Mouse (Mus musculus) left cerebral cortex, postnatal 36 days (tissue): ENCODE measurements at regions not wholly inside any gene's neighbourhood (a gene's known extent, or its start where the extent isn't known, plus 50 kb on each side); places are given as distances from the start of the nearest gene placed in this dataset.

Source experiments
- DNase-seq, 2 experiments: peaks; one replicate each; pipeline ENCODE4 v3.0.0; 2021 to 2022; ENCODE audit warnings: low spot score in 2 of 2, mixed read lengths in 1 of 2
- intact Hi-C: fragments of 180-260 bp; cut with DNase I; formaldehyde crosslinking; loops from one replicate; pipeline ENCODE4 v1.15.1; 2025

- intact Hi-C loops = no loop called here
- DNase-seq = no peak
Observed at GRCm38 (mm10) chr7:72711193-72712131, 405.1 kb upstream of the Mctp2 start.

GRCm38 (mm10) chr7:72715401-72715800 is 409.0 kb upstream of the Mctp2 start:
- no peak for DNase-seq
- intact Hi-C loops = no loop called here

GRCm38 (mm10) chr7:72716051-72716450 is 409.6 kb upstream of the Mctp2 start:
- intact Hi-C loops = no loop called here
- DNase-seq = no peak

DNA sequence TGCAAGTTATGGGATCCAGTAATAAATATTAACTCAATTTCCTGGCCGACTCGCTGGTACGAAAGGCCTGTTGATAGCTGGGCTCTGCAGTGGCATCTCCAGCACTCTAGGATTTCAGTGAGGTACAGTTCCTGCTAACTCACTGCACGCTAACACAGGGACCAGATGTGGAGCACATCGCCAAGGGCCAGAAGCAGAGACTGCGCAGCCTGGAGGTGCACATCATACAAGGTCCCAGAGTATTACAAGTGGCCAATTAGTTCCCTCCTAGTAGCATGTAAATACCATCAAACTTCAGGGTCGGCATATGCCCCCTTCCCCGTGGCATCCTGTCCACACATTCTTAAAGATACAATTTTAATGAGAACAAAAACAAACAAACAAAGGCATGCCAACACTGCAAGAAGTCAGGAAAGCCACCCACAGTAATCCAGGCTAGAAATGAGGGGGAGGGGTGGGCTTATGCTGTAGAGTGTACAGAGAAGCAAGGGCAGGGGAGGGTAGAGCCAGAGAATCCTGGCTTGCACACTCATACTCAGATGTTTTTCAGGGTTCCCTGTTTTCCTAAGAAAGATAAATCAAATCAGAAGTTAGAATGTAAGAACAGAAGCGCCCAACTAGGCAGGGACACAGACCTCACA is 419.9 kb upstream of the Mctp2 start:
- intact Hi-C loops = no loop called here
- no peak for DNase-seq

DNA sequence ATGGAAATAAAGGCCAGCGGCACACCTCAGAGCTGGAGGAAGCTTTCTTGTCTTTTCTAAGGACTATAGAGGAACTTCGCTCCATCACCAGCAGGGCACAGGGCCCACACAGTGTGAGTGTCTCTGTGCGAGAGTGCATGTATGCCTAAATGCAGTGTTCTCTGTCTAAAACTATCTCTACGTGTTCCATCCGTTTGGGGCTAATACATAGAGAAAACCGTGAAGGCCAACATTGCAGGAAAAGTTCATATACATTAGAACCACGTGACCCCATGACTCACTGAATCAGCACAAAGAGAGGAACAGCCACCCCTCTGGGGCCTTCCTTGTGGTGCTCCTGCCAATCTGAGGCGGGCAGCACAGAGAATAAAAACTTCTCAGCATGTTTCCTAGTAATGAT is 431.4 kb upstream of the Mctp2 start:
- intact Hi-C loops = no loop called here
- DNase-seq = no peak

- intact Hi-C loops = no loop called here
- DNase-seq = no peak
Observed at GRCm38 (mm10) chr7:72738324-72738944, 432.0 kb upstream of the Mctp2 start.

DNA sequence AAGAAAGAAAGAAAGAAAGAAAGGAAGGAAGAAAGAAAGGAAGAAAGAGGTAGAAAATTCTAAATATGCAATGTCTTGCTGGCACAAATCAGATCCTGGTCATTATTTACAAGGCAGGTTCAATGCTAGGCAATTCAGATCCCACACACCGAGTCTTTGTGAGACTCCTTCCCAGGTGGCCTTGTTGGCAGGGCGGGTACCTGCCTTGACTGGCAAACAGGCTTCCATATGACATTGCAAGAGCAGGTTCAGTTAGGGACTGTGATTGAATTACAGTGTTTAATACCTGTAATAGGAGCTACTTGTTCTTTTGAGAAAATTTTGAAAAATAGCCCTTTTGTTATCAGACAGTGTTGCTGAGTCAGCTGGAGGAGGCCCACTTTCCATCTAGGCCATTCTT is 436.0 kb upstream of the Mctp2 start:
- intact Hi-C loops = no loop called here
- DNase-seq = no peak

DNA sequence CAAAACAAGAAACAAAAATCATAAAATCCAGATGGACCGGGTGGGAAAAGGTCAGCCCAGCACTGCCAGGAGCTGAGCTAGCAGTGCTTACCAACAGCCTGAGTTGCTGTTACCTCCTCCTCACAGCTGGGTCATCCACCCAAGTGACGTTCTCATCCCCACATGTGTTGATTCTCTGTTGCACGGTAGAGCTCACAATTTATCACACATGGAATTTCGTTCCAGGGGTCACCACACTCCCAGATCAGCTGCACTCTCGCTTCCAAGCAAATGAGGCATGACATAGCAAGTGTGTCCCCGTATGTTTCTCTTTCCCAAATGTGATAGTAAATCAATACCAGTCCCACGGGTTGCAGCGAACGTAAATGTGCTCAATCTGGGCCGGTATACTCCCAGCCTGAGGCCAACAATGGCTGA is 445.1 kb upstream of the Mctp2 start:
- no peak for DNase-seq
- intact Hi-C loops = no loop called here

GRCm38 (mm10) chr7:72753053-72753559 is 446.7 kb upstream of the Mctp2 start:
- DNase-seq = no peak
- intact Hi-C loops = no loop called here

GRCm38 (mm10) chr7:72762711-72763110 is 456.3 kb upstream of the Mctp2 start:
- intact Hi-C loops = no loop called here
- no peak for DNase-seq

DNA sequence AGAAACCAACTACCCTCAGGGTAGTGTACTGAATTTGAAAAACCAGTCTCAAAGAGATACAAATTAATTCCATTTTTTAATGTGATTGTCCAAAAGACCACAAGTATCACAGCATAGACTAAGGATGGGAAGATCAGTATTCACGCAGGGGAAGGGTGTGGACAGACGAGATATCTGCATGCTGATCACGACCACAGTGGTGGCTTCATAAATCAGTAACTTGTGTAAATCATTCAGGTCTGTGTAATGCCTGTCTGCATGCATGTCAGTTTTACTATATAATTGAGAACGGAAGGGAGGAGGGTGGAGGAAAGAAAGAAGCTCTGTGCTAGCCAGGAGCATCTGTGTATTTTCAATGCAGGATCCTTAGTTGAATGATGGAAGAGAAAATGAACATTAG is 462.3 kb upstream of the Mctp2 start:
- no peak for DNase-seq
- intact Hi-C loops = no loop called here

GRCm38 (mm10) chr7:72774031-72774770 is 467.8 kb upstream of the Mctp2 start:
- DNase-seq = no peak
- intact Hi-C loops = no loop called here

- no peak for DNase-seq
- intact Hi-C loops = no loop called here
Observed at GRCm38 (mm10) chr7:72774771-72775119, 468.3 kb upstream of the Mctp2 start.

DNA sequence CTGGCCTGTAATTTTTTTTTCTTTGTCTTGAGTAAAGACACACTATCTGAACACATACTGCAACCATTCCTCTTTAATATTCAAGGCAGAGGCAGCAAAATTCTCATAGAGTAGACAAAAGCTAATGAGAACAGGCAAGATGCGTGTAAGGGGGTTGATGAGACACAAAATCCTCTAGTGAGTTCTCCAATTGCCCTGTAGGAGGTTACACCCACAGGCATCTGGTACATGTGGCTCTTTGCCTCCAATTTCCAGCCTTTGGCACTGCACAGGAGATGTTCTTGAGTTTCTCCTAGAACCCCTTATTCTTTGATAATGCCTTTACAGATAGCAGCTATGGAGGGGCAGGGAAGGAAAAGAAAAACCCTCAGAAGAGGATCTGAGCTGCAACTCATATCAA is 480.9 kb upstream of the Mctp2 start:
- intact Hi-C loops = no loop called here
- no peak for DNase-seq

- intact Hi-C loops = no loop called here
- no peak for DNase-seq
Observed at GRCm38 (mm10) chr7:72788261-72788660, 481.9 kb upstream of the Mctp2 start.

GRCm38 (mm10) chr7:72822142-72822541 is 515.7 kb upstream of the Mctp2 start:
- DNase-seq = no peak
- intact Hi-C loops = no loop called here

- no peak for DNase-seq
- intact Hi-C loops = no loop called here
Observed at GRCm38 (mm10) chr7:72826597-72826996, 520.2 kb upstream of the Mctp2 start.

GRCm38 (mm10) chr7:72835423-72835822 is 529.0 kb upstream of the Mctp2 start:
- intact Hi-C loops = no loop called here
- no peak for DNase-seq

GRCm38 (mm10) chr7:72836026-72836425 is 529.6 kb upstream of the Mctp2 start:
- DNase-seq = no peak
- intact Hi-C loops = no loop called here

DNA sequence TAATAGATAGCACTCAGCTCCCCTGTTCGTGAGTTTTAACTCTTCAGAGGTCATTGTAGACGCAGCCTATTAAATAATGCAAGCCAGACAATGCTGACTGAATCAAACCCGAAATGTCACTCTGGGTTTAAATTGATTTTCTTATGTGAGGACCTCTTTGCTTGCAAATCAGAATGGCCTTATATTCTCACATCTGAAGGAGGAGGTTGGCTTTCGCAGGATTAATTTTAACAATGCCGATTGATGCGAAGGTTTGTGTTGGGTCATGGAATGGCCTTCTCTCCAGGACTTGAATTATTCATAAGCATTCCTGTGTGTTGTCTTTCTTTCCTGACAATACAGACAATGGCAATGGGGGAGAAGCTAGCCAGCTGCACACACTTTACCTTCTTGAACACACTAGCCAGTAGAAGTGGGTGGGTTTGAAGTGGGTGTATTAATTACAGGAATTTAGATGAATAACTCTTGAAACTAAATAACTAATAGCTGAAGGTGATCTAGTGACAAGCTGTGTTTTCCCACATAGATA is 530.1 kb upstream of the Mctp2 start:
- intact Hi-C loops = no loop called here
- DNase-seq = no peak
